Mouse (Mus musculus) MEL (cell line): ENCODE data around the gene Zdhhc7.

Experiments
- CHD2 ChIP-seq: IDR thresholded peaks from 2 replicates; pipeline ENCODE4 v1.6.1; 2011; ENCODE audit warnings: low read length, improper control_type of control experiment
- CTCF ChIP-seq, 3 experiments: IDR thresholded peaks in 2 of 3; conservative IDR thresholded peaks in 1 of 3; 2 replicates each; pipeline ENCODE4 v1.5.1; 2011 to 2012; ENCODE audit warnings: low read length in 3 of 3, low read depth in 2 of 3, mild to moderate bottlenecking in 2 of 3, improper control_type of control experiment in 1 of 3, inconsistent platforms in 1 of 3, mixed read lengths in 1 of 3, moderate library complexity in 1 of 3; ENCODE audit not compliant: control insufficient read depth in 1 of 3, insufficient read depth in 1 of 3, poor library complexity in 1 of 3, severe bottlenecking in 1 of 3
- MAFK ChIP-seq: IDR thresholded peaks from 2 replicates; pipeline ENCODE4 v1.6.1; 2011; ENCODE audit warnings: low read depth, mild to moderate bottlenecking, low read length, improper control_type of control experiment, borderline replicate concordance
- MXI1 ChIP-seq: IDR thresholded peaks from 2 replicates; pipeline ENCODE4 v1.6.1; 2011; ENCODE audit warnings: mild to moderate bottlenecking, low read depth, low read length, improper control_type of control experiment
- POLR2A ChIP-seq, 2 experiments: IDR thresholded peaks; 2 replicates each; pipeline ENCODE4 v1.6.1; 2011 to 2012; ENCODE audit warnings: low read length in 2 of 2, mild to moderate bottlenecking in 2 of 2, control low read depth in 1 of 2, improper control_type of control experiment in 1 of 2, low read depth in 1 of 2, moderate library complexity in 1 of 2; ENCODE audit not compliant: control insufficient read depth in 1 of 2, insufficient read depth in 1 of 2, poor library complexity in 1 of 2
- SIN3A ChIP-seq: IDR thresholded peaks from 2 replicates; pipeline ENCODE4 v1.6.1; 2012; ENCODE audit warnings: low read length, improper control_type of control experiment, inconsistent platforms
- ZC3H11A ChIP-seq: IDR thresholded peaks from 2 replicates; pipeline ENCODE4 v1.6.1; 2012; ENCODE audit warnings: low read depth, mild to moderate bottlenecking, inconsistent platforms, low read length, improper control_type of control experiment

- TF ChIP-seq SIN3A (no peak), CTCF (IDR thresholded peaks at IDR 0.05 in 2 of 3, conservative IDR thresholded peaks at IDR 0.05 in 1 of 3; ENCODE audit: control insufficient read depth in 1 of 3, insufficient read depth in 1 of 3, low read depth in 2 of 3, low read length in 3 of 3, poor library complexity in 1 of 3, severe bottlenecking in 1 of 3) (no peak), CHD2 (no peak), MAFK (no peak), POLR2A (IDR thresholded peaks at IDR 0.05; ENCODE audit: control insufficient read depth in 1 of 2, insufficient read depth in 1 of 2, low read depth in 1 of 2, low read length in 2 of 2, poor library complexity in 1 of 2) (no peak), MXI1 (no peak), ZC3H11A (no peak)
These were observed 26.8 kb downstream of the Zdhhc7 start for GRCm38 (mm10) chr8:120074516-120074915.
